In the genomic region with DNA sequence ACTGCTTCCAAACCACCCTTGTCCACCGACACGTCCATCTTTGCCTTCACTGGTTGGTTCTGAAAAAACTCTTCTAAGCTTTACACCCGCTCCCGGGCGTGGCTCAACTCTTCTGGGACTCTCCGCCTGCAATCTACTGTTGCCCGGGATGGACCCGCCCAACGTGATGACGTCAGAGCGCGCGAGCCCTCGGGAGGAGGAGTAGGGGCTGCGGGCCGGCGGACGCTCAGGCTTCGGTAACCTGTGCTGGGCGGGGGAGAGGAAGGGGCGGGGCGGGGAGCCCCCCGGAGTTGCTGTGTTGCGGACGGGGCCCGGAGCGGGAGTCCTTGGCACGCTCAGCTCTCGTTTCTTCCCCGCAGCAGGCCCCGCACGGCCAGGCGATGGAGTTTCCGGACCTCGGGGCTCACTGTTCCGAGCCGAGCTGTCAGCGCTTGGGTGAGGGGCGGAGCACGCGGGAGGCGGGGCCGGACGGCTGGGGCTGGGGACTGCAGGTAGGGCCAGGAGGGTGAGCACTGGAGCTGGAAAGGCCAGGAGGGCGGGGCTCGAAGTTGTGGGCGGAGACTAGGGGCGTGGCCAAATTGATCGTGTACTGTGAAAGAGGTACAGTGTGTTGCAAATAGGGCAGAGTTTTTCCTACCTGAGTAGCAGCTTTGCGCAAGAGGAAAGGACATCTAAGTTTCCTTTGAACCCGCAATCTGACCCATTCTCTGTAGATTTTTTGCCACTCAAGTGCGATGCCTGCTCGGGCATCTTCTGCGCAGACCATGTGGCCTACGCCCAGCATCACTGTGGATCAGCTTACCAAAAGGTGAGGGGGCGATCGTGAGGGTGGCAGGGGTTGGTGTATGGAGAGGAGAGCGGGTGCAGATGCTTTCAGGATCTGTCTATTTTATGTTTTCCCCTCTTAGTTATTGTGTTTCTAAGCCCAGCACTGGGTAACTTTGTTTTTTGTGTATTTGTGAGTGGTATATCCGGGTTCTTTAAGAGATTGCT, we compare ENCODE assay signal across 8 mouse cellular contexts. TPM values are rescaled to one million over a fixed set of nuclear protein-coding genes. Genes with fewer than 3 reads are reported as not detected.
A peak's percentile ranks its signal among the peaks of the same experiment; 100 is the strongest.
DNase-seq lines count a peak whose midpoint lies in the region; ATAC-seq and TF ChIP-seq lines count a peak whose summit lies in the region.

A gene (plus strand): TSS at position 175 of the 993 bp plus-strand sequence.

- peaks cover 3% of the 10 kb centered on the region for H3K4me1 ChIP-seq in ES-Bruce4 (ENCODE audit: control insufficient read depth, insufficient read depth, low read length)
- peaks cover 8% of the 10 kb centered on the region for H3K4me1 ChIP-seq in forebrain, embryonic 13.5 days
- H3K4me1 ChIP-seq in liver, postnatal 0 days (ENCODE audit: insufficient read depth), result peaks cover 14% of the 10 kb centered on the region
- H3K4me1 ChIP-seq in neural tube, embryonic 14.5 days (ENCODE audit: control insufficient read depth, insufficient read depth, low read length), result peaks cover 6% of the 10 kb centered on the region; the same call in 1 of the 2 replicates

- peak within 1 kb of the TSS; percentile 97 for H3K4me3 ChIP-seq in ES-Bruce4 (ENCODE audit: low read depth, low read length)
- peak within 1 kb of the TSS; percentile 76 for H3K4me3 ChIP-seq in forebrain, embryonic 13.5 days
- H3K4me3 ChIP-seq in liver, postnatal 0 days (ENCODE audit: low read depth, low read length), result peak within 1 kb of the TSS; percentile 67
- H3K4me3 ChIP-seq in neural tube, embryonic 14.5 days (ENCODE audit: low read depth, low read length), result peak within 1 kb of the TSS; percentile 67

- H3K36me3 ChIP-seq in ES-Bruce4 (ENCODE audit: control insufficient read depth, insufficient read depth, low read length, poor library complexity, severe bottlenecking), result 0 out of 2 replicates have a peak, but pooled peaks cover 4% of the 10 kb centered on the region
- H3K36me3 ChIP-seq in forebrain, embryonic 13.5 days (ENCODE audit: poor library complexity, severe bottlenecking), result peaks cover 39% of the 10 kb centered on the region
- H3K36me3 ChIP-seq in liver, postnatal 0 days (replicated peaks; ENCODE audit: insufficient read depth, low read length), result peaks cover 36% of the 10 kb centered on the region
- H3K36me3 ChIP-seq in neural tube, embryonic 14.5 days (ENCODE audit: control insufficient read depth, insufficient read depth, low read length), result peaks cover 20% of the 10 kb centered on the region

- TF ChIP-seq POLR2A in ES-Bruce4 (IDR thresholded peaks at IDR 0.05; ENCODE audit: insufficient read depth, low read length), result peak; percentile 89

- no peak for TF ChIP-seq CTCF in ES-Bruce4 (IDR thresholded peaks at IDR 0.05; ENCODE audit: low read depth, low read length)
- TF ChIP-seq CTCF in liver, postnatal 0 days (IDR thresholded peaks at IDR 0.05; ENCODE audit: low read depth), result no peak

- peak; percentile 90 for ATAC-seq in cerebellum, adult (ENCODE audit: insufficient number of reproducible peaks, low FRiP score, low TSS enrichment)
- ATAC-seq in forebrain, embryonic 13.5 days, result peak; percentile 97
- ATAC-seq in liver, postnatal 0 days, result peak; percentile 95
- peak; percentile 97 for ATAC-seq in neural tube, embryonic 14.5 days (ENCODE audit: low read depth)

- peak within 1 kb of the TSS; percentile 54 for H3K9ac ChIP-seq in ES-Bruce4 (ENCODE audit: low read depth, poor library complexity, severe bottlenecking)
- peak within 1 kb of the TSS; percentile 70 for H3K9ac ChIP-seq in forebrain, embryonic 13.5 days
- H3K9ac ChIP-seq in liver, postnatal 0 days (replicated peaks), result peak within 1 kb of the TSS; percentile 73
- H3K9ac ChIP-seq in neural tube, embryonic 14.5 days (replicated peaks; ENCODE audit: low read depth, low read length), result peak within 1 kb of the TSS; percentile 58

- peak within 1 kb of the TSS; percentile 86 for H3K27ac ChIP-seq in ES-Bruce4 (ENCODE audit: insufficient read depth, low read length)
- peak within 1 kb of the TSS; percentile 89 for H3K27ac ChIP-seq in forebrain, embryonic 13.5 days
- peak within 1 kb of the TSS; percentile 90 for H3K27ac ChIP-seq in liver, postnatal 0 days (ENCODE audit: low read depth)
- H3K27ac ChIP-seq in neural tube, embryonic 14.5 days (ENCODE audit: low read depth, low read length), result peak within 1 kb of the TSS; percentile 81

- H3K4me2 ChIP-seq in forebrain, embryonic 13.5 days, result peak within 1 kb of the TSS; percentile 69
- H3K4me2 ChIP-seq in liver, postnatal 0 days (ENCODE audit: low read depth, low read length), result peak within 1 kb of the TSS; percentile 65
- H3K4me2 ChIP-seq in neural tube, embryonic 14.5 days (ENCODE audit: low read depth, low read length), result peak within 1 kb of the TSS; percentile 59

- H3K9me3 ChIP-seq in ES-Bruce4 (replicated peaks; ENCODE audit: control insufficient read depth, insufficient read depth, low read length, poor library complexity, severe bottlenecking), result no peaks in the 10 kb centered on the region
- no peaks in the 10 kb centered on the region for H3K9me3 ChIP-seq in forebrain, embryonic 13.5 days (replicated peaks)
- H3K9me3 ChIP-seq in liver, postnatal 0 days (ENCODE audit: low read length), result no peaks in the 10 kb centered on the region
- no peaks in the 10 kb centered on the region for H3K9me3 ChIP-seq in neural tube, embryonic 14.5 days (ENCODE audit: control insufficient read depth, low read length)

- no peaks in the 10 kb centered on the region for H3K27me3 ChIP-seq in ES-Bruce4 (ENCODE audit: control insufficient read depth, insufficient read depth, low read length, poor library complexity, severe bottlenecking)
- no peaks in the 10 kb centered on the region for H3K27me3 ChIP-seq in forebrain, embryonic 13.5 days
- H3K27me3 ChIP-seq in liver, postnatal 0 days (ENCODE audit: insufficient read depth, low read length), result no peaks in the 10 kb centered on the region
- no peaks in the 10 kb centered on the region for H3K27me3 ChIP-seq in neural tube, embryonic 14.5 days (ENCODE audit: control insufficient read depth, insufficient read depth, low read length)

- peak; percentile 97 to 98 for DNase-seq in heart, postnatal 10 days
- peak; percentile 95 for DNase-seq in large intestine, adult 2 months (ENCODE audit: low read depth, low spot score)
- peak; percentile 99 for DNase-seq in liver, postnatal 0 days
- DNase-seq in testis, postnatal 10 days (ENCODE audit: low spot score), result peak; percentile 98

- WGBS in forebrain, embryonic 13.5 days, result 1% methylated on average over 51 of the region's 59 CpGs
- 1% methylated on average over 58 of the region's 59 CpGs for WGBS in large intestine, adult 2 months
- 2% methylated on average over 56 of the region's 59 CpGs for WGBS in liver, postnatal 0 days (ENCODE audit: insufficient replicate concordance)
- 1% methylated on average over 57 of the region's 59 CpGs for WGBS in neural tube, embryonic 14.5 days

- intact Hi-C loops in heart, postnatal 10 days (cut with DNase I), result loop anchor here (2.0 kb wide), 1 partner anchor 26 kb away; a partner anchor contains a TSS

- TF ChIP-seq EP300 in ES-Bruce4 (IDR thresholded peaks at IDR 0.05; ENCODE audit: insufficient read depth, low read depth, low read length), result no peak
- no peak; the same call in 1 of the 2 replicates for TF ChIP-seq EP300 in liver, postnatal 0 days (IDR thresholded peaks at IDR 0.05; ENCODE audit: low read depth)

RNA-seq across cellular contexts. Expression of the gene that starts here (rescaled TPM):
- polyA plus RNA-seq in ES-Bruce4 (2011; ENCODE audit: insufficient read depth, insufficient read length, low read depth, missing spikeins), result 10.9 and 13.0 TPM in 2 replicates
- polyA plus RNA-seq in forebrain, embryonic 13.5 days (2015; fragmentation: Nextera tagmentation; extraction: Ambion mirVana), result 33.2 and 37.9 TPM in 2 replicates
- 10 to 100 TPM; 20.2 to 20.4 TPM for total RNA-seq in heart, postnatal 10 days (2021)
- 80.6 and 93.3 TPM in 2 replicates for polyA plus RNA-seq in large intestine, adult 2 months (2012; rRNA removed)
- polyA plus RNA-seq in liver, postnatal 0 days (2015; fragmentation: Nextera tagmentation; extraction: Ambion mirVana), result 32.7 and 34.7 TPM in 2 replicates
- polyA plus RNA-seq in neural tube, embryonic 14.5 days (2014; fragmentation: Nextera tagmentation; extraction: Ambion mirVana), result 33.1 and 36.5 TPM in 2 replicates

Comparison
In these comparisons a context has a peak if more than half of its experiments do, and no peak if none do; other contexts are left out.
1. Peak in every context shown above with its lines: DNase-seq, ATAC-seq, H3K4me3 ChIP-seq and H3K27ac ChIP-seq.